Mouse (Mus musculus) megakaryocyte, adult 5-6 weeks (primary cell): ENCODE results near the gene Chn1. TPM values are rescaled to one million over a fixed set of nuclear protein-coding genes. Genes with fewer than 3 reads are reported as not detected.

Source experiments
- ATAC-seq: 2 replicates; pipeline ENCODE4 v1.8.0; 2016; ENCODE audit warnings: mild to moderate bottlenecking, inconsistent platforms; ENCODE audit not compliant: poor library complexity, severe bottlenecking
- total RNA-seq, 2 experiments: library from RNA; stranded (forward) in 1 of 2; stranded (reverse) in 1 of 2; fragments of 153-499, 151-499 nt in 1 of 2; fragments of 221-1000, 200-1000 nt in 1 of 2; gene quantifications; 2 replicates each; pipeline versions ENCODE4 v1.2.3 to v1.2.4; 2015 to 2017

The Chn1 gene
- total RNA-seq, 2 experiments from 2014 or later: not detected

DNA sequence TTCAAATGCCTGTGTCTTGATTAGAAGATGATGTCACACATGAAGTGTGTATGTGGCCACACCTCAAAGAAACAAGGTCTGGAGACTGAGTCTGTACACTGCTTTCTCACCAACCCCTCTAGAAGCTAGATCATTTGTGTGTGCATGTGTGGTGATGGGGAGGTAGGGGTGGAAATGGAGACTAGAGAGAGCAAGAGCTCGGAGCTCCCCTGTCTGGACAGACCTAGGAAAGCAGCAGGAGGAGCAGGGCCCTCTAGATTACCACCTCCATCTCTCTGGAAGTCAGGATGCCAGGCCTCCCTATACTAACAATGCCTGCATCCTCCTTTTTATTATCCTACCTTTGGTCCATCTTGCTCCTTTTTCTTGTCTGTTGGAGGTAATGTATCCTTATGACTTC is 27.8 kb downstream of the Chn1 start:
- ATAC-seq: no peak

GRCm38 (mm10) chr2:73746375-73746770 is 28.8 kb downstream of the Chn1 start:
- ATAC-seq: no peak

DNA sequence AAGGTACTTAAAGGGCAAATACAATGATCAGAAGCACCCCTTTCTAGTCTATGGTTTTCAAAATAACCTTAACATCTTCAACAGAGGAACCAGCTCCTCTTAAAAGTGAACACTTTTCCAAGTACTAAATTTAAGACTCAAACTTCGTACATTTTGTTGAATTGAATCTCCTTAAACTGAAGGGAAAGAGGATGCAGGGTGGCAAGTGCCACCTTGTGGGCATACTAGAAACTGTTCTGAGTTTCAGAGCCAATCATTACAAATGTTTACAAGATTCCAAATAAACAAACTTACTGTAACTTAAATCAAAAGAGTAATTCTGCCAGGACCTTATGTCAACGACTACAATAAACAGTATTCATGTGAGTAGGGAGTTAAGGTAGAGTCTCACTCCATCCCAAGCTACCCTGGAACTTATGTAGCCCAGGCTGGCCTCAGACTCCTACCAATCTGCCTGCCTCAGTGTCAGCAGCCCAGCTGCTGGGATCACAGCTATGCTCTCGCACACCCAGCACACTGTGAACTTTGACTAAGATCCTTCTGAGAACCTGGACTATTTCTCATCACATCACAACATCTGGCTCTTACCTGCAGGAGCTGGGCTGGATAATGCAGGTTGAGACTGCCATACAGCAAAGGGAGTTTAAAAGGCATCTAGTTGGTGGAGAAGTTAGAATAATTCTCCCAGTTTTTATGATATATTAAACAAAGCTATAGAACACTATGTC is 29.3 kb downstream of the Chn1 start:
- ATAC-seq: no peak

DNA sequence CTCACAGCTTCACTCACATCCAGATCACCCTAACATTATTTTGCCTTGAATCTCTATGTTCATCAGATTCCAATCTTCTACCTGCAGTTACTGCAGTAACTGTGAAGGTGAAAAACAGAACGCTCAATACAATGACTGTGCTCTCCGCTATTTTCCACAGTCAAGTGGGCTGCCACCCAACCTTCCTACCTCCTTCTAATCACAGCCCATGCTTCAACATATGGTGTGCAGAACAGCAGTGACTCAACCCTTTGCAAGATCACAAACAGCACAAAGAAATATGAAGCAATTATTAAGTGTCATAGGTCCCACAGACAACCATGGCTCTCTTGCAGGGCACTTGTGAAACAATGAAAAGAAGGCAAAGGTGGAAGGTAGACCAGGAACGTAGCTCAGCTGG is 33.9 kb downstream of the Chn1 start:
- ATAC-seq: no peak

DNA sequence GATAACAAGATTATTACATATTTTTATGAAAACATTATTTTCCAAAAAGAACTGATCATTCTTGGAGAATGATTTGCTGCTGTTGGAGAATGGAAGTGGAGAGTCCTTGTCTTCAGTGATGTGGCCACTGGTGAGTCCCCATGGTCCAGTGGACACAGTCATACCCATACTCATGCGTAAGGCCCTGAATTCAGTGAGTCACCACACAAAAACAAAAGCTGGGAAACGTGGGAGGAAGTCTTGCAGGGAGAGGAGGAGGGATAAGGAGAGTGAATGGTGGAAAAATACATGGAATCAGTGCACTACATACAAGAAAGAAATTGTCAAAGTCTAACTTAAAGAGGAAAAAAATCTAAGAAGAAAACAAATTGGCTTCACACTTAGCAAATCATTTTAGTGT is 47.3 kb downstream of the Chn1 start:
- ATAC-seq: no peak

DNA sequence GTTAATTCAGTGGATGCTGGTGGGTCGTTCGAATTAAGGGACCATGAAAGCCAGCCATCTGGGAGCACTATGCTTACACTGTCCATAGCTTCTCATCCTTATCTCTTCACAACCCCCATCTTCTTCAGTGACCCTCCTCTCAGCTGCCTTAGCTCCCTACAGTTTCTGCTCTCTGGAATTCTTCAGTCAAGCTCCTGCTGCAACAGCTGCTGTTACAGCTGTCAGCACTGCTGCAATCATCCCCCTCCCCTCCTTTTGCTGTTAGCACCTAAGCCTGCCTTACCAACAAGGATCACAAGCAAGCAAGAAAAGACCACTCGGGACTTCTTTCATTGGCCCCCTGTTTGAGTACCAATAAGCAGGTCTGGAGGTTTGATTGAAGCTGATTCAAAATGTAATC is 50.2 kb downstream of the Chn1 start:
- ATAC-seq: no peak

DNA sequence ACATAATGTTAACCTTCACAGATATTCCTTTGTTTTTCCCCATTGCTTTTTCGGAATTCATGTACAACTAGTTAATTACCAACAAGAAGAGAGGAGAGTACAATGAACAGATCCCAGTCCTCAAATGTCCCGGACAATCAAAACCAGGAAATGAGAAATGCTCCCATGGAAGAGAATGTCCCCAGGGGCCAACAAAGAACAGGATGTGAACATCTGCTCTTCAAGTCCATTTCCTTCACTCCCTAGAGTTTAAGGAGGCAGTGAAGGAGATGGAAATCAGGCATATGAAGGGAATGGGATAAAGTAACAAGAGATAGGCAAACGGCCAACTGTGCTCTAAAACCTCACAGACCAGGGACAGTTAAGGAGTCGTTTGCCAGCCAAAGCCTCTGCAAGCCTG is 53.3 kb downstream of the Chn1 start:
- no peak for ATAC-seq

DNA sequence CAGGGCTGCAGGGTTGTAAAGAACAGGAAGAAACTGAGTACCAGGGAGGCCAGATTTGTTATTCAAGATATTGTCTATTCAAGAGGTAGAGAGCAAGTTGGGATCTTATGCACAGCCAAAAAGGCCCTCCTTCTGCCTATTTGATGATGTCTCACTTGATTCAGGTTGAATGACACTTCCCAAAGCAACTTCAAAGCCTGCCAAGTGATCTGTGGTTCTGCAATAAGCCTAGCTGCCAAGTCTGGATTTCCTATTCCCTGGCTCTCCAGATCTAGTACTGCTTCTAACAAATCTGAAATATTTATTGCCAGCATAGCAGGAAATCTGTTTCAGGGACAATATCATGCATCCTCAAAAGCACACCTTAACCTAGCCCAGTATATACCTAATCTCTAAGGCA is 62.7 kb downstream of the Chn1 start:
- no peak for ATAC-seq

DNA sequence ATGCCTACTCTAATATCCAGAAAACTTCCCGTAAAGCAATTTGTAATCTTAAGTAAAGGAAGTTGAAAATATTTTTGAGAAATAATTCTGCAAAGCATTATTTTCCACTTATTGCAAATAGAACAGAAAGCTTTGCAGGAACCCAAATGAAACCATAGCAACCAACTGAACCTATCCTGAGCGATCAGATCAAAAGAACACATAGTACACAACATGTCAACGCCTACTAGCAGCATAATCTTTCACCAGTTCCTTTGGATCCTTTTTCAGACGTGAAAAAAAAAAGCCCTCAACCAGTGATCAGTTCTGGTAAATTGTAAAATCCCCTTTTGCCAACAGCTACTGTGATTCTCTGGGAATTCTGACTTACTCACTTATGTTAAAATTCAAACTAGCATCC is 82.1 kb downstream of the Chn1 start:
- no peak for ATAC-seq

GRCm38 (mm10) chr2:73690783-73691604 is 84.2 kb downstream of the Chn1 start:
- no peak for ATAC-seq

DNA sequence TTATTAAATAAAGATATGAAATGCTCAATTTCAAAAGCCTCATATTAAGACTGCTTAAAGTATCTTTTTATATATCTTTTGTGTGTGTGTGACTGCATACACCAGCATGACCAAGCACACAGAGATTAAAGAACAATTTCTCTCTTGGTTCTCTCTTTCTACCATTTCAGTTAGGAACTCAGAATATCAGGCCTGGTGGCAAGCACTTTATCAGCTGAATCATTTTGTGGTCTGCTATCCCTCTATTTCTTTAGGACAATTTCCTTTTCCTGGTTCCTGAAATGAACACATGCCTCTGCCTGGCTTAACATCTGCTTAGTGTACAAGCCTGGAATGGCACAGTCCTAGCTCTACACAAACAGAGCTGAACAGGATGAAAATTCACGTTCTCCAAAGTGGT is 92.6 kb downstream of the Chn1 start:
- no peak for ATAC-seq

- no peak for ATAC-seq
Observed at GRCm38 (mm10) chr2:73680425-73681027, 94.6 kb downstream of the Chn1 start.

DNA sequence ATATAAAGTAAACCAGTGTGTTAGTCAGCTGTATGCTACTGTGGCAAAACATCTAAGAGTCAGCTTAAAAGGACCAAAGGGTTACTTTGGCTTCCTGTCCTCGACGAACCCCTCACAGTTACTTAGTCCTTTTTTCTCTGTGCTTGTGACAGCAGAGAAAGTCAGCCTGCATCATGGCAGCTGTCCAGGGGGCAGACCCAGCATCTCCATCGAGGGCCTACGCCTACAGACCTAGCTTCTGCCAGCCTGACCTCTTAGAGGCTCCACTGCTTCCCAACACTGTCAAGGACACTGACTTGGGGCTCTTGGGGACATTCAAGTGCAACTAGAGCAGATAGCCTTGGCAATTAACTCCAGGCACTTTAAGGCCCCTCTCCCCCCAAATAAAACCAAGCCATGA is 106.5 kb downstream of the Chn1 start:
- no peak for ATAC-seq

DNA sequence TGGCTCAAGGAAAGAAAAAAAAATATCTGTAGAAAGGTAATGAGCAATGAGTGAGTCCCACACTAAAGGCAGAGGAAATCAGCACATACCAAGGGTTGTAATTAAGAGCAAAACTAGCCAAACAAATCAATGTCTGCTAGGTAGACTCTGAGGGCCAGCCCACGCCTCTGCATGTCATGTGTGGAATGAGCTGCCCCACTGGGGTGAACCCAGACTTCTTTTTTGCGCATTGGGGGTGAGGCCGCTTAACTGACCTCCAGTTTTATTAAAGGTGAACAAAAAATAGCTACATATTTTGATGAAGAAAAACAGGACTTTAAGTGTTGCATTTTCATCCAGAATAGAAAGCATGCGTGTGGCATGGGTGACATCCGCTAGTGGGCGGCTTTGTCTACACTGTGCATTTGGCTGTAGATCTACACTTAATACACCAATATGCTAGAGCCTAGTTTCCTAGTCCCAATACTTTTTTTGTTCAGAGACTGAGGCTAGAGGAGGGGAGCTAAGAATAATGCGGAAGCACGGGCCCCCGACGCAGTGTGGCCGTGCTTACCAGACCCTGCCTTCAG is 114.5 kb downstream of the Chn1 start:
- ATAC-seq: no peak

DNA sequence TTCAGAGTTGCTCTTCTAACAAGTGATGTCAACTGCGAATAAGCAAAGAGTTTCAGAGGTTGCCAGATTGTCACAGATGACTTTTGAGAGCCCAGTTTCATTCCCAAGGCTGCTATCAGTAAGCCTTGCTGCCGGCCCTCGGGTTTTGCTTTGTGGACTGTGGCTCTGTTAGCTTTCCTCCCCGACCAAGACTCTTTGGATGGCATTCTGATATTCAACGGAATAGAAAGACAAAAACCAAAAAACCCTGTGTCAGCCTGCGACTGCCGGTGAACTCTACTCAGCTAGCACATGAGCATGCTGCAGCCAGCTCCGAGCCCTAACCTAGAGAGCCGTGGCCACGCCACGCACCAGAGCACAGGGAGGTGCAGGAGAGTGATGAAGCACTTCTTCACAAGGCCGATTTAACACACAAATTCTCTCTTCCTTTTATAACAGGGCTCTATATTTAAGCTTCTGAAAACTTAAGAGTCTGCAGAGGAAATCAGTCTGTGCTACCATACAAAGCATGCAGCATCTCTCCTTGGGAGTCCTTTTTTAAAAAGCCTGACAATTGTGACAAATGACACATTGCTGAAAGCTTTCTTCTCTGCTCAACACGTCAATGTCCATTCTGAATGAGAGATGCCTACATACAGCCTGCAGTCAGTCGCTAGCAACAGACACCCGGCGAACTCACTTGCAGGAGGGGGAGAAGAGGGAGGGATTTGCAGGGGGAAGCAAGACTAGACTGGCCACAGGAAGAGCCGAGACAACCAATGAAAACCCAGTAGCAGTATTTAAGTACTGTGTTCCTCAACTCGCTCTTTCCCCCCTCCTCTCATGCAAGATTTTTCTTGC is 115.2 kb downstream of the Chn1 start:
- peak; percentile 82 for ATAC-seq

DNA sequence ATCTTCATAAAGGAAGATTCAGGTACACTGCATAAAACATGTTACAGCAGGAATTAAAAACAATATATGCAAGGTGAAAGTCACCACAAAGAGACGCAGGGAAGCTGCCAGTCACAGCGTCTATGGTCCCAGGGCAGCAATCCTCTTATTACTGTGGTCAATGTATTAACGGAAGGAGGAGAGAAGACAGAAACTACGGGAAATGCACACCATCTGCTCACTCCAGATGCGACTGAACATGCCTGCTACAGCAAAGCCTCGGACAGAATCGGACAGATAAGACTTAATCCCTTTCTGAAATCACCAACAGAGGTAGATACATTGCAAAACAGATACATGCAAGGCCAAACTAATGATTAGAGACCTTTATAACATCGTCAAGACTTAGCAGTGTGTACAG is 116.1 kb downstream of the Chn1 start:
- ATAC-seq: no peak

- ATAC-seq: no peak
Observed at GRCm38 (mm10) chr2:73657961-73658360, 117.2 kb downstream of the Chn1 start.

DNA sequence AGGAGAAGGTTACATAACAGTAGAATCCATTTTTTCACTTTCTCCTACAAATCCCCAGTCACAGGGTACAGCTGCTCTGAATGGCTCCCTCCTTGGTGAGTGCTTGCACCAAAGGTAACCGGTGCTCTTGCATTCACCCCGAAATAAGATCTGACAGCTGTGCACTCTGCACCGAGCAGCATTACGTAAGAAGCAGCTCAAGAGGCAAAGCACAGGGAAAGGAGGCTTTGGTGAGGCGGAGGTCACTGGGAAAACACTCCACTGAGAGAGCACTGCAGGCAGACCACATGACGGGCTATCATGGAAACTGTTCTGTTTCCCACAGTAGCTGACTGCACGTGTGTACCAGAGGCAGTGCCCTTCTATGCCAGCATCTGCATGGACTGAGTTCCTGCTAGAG is 118.0 kb downstream of the Chn1 start:
- ATAC-seq: no peak

- ATAC-seq: no peak
Observed at GRCm38 (mm10) chr2:73655663-73656062, 119.5 kb downstream of the Chn1 start.

DNA sequence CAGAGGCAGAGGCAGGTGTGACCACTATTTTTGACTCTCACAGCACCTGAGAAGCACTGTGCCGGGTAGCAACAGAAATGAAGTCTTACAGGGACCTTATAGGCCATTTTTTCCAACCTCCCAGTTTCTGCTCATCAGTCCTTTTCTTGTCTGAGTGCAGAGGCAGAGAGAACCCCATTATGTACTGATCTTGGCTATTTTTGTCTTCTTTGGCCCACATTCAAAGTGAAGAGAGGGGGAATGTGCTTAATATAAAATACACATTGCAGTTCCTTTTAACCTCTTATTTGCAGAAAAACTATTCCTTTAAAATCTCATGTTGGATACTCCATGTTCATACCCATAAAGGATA is 120.3 kb downstream of the Chn1 start:
- no peak for ATAC-seq
